Mouse (Mus musculus) embryonic facial prominence, embryonic 10.5 days (tissue): Measurements from ENCODE around the gene Sgce. TPM values are rescaled to one million over a fixed set of nuclear protein-coding genes. Genes with fewer than 3 reads are reported as not detected.

Source experiments
- DNase-seq: peaks from one replicate; pipeline ENCODE4 v3.0.0-alpha.2; 2017; ENCODE audit warnings: low spot score
- H3K27ac ChIP-seq: fragments of 300-500 bp; sonication (generic); replicated peaks from 2 replicates; pipeline ENCODE4 v1.5.1; 2016; ENCODE audit warnings: mild to moderate bottlenecking
- H3K27me3 ChIP-seq: fragments of 300-500 bp; sonication (generic); replicated peaks from 2 replicates; pipeline ENCODE4 v1.6.1; 2016; ENCODE audit warnings: low read depth, mild to moderate bottlenecking; ENCODE audit not compliant: poor library complexity, severe bottlenecking
- H3K36me3 ChIP-seq: fragments of 300-500 bp; sonication (generic); replicated peaks from 2 replicates; pipeline ENCODE4 v1.6.1; 2016; ENCODE audit warnings: mild to moderate bottlenecking, moderate library complexity
- H3K4me1 ChIP-seq: fragments of 300-500 bp; sonication (generic); 2 replicates; pipeline ENCODE4 v1.6.1; 2016
- H3K4me3 ChIP-seq: fragments of 300-500 bp; sonication (generic); 2 replicates; pipeline ENCODE4 v1.5.1; 2016; ENCODE audit warnings: mild to moderate bottlenecking, moderate library complexity
- H3K9me3 ChIP-seq: fragments of 300-500 bp; sonication (generic); 2 replicates; pipeline ENCODE4 v1.6.1; 2016; ENCODE audit warnings: mild to moderate bottlenecking
- WGBS: fragments of 180-500 bp; shearing (Covaris S2); methylation state at CpG from one replicate; pipeline ENCODE4 v1.1.7; 2016; 5-methylcytosine and 5-hydroxymethylcytosine counted together
- polyA plus RNA-seq: library from polyadenylated mRNA; unstranded; fragments of >200 nt; fragmentation: Nextera tagmentation; extraction: Ambion mirVana; gene quantifications from 2 replicates; pipeline ENCODE4 v1.2.1, GENCODE M21; 2016

Sgce gene
- polyA plus RNA-seq, 1 experiment from 2014 or later = 45.1 TPM

DNA sequence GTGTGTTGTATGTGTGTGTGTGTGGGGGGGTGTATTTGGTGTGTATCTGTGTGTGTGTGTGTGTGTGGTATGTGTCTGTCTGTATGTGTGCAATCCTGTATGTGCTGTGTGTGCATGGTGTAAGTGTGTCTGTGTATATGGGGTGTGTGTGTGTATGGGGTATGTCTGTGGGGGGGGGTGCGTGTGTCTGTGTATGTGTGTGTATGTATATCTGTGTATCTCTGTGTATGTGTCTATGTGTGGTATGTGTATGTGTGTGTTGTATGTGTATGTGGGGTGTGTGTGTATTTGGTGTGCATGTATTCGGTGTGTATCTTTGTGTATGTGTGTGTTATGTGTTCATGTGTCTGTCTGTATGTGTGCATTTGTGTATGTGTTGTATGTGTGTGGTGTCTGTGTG lies 30.8 kb downstream of the Sgce start:
- DNase-seq = no peak
- H3K36me3 ChIP-seq = peaks cover 7% of the 10 kb centered on the region; the same call in 1 of the 2 replicates
- H3K4me1 ChIP-seq = no peaks in the 10 kb centered on the region
- H3K27me3 ChIP-seq = no peaks in the 10 kb centered on the region
- H3K4me3 ChIP-seq = no peak overlapping the region
- WGBS = 94% methylated on average over 2 of the region's 2 CpGs
- no peak overlapping the region for H3K27ac ChIP-seq
- H3K9me3 ChIP-seq = no peaks in the 10 kb centered on the region

- DNase-seq = no peak
- WGBS = 91% methylated on average over 1 of the region's 1 CpGs
- no peaks in the 10 kb centered on the region for H3K9me3 ChIP-seq
Observed at GRCm38 (mm10) chr6:4708971-4709370, 38.0 kb downstream of the Sgce start.

DNA sequence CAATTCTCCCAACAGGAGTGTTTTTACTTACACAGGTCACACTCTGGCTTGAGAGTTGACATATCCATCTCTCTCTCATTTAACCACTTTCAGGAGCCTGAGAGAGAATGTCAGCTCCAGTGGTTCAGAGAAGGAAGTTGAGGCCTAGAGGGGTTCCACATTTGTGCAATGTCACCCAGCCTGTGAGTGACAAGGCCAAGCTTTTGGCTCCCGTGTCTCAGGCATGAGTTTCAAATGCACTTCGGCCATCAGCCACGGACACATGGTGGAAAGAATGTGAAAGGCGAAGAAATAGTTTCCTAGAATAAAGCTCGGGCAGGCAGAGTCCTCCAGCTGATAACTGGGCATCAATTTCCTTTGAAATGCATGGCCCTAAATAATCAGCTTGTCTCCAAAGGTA lies 40.6 kb downstream of the Sgce start:
- WGBS = 90% methylated on average over 5 of the region's 5 CpGs
- no peaks in the 10 kb centered on the region for H3K9me3 ChIP-seq

More at GRCm38 (mm10) chr6:4708971-4709370, 38.0 kb downstream of the Sgce start:
- H3K36me3 ChIP-seq = peaks cover 29% of the 10 kb centered on the region
- no peaks in the 10 kb centered on the region for H3K27me3 ChIP-seq
- no peak overlapping the region for H3K27ac ChIP-seq
- H3K4me3 ChIP-seq = no peak overlapping the region
- H3K4me1 ChIP-seq = no peaks in the 10 kb centered on the region

DNA sequence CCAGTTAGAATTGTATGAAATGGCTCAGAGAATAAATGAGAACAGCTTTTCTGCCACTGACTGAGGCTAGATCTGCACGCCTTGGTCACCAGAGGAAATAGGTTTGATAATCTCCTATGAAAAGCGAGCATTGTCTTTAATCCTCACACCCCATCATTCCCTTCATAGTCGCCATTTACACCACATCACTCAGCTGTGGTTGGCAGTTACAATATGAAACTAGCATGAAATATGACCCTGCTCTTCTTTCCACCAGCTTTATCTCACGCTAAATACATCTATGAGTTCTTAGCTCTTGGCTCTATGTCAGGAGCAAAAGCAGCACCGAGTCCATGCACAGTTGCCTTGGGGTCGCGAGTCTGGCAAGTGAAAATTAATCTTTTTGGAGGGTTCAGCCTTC lies 43.1 kb downstream of the Sgce start:
- DNase-seq = no peak
- Histone ChIP-seq H3K27me3 (no peaks in the 10 kb centered on the region), H3K27ac (no peak overlapping the region), H3K36me3 (peaks cover 28% of the 10 kb centered on the region), H3K4me3 (no peak overlapping the region), H3K9me3 (no peaks in the 10 kb centered on the region), H3K4me1 (no peaks in the 10 kb centered on the region)
- 87% methylated on average over 7 of the region's 7 CpGs for WGBS

More for the DNA sequence above, 40.6 kb downstream of the Sgce start:
- no peaks in the 10 kb centered on the region for H3K27me3 ChIP-seq
- peaks cover 37% of the 10 kb centered on the region for H3K36me3 ChIP-seq
- DNase-seq = no peak
- H3K4me3 ChIP-seq = no peak overlapping the region
- no peak overlapping the region for H3K27ac ChIP-seq
- H3K4me1 ChIP-seq = no peaks in the 10 kb centered on the region

GRCm38 (mm10) chr6:4701641-4702040 lies 45.4 kb downstream of the Sgce start:
- Histone ChIP-seq H3K27ac (no peak overlapping the region), H3K4me3 (no peak overlapping the region), H3K36me3 (peaks cover 14% of the 10 kb centered on the region), H3K9me3 (no peaks in the 10 kb centered on the region), H3K4me1 (no peaks in the 10 kb centered on the region), H3K27me3 (no peaks in the 10 kb centered on the region)
- DNase-seq = no peak
- 91% methylated on average over 8 of the region's 8 CpGs for WGBS

DNA sequence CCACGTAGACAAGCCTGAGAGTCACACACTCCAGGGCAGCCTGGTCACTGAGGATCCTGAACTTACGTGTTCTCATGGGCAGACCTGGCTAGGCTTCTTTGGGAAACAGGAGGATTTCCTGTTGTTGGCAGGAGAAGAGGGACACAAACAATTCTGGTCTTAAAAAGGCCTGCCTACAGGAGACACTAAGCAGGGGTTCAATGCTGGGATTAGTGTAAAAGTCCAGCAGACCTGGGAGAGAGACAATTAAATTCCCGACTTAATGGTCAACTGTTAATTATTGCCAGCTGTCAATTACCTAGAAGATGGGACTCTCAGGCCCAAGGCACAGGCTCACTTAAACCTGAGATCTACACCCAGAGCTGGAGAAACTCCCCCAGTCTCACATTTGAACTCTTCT lies 51.2 kb downstream of the Sgce start:
- WGBS = 45% methylated on average over 3 of the region's 3 CpGs
- no peak overlapping the region for H3K27ac ChIP-seq
- no peaks in the 10 kb centered on the region for H3K27me3 ChIP-seq
- no peak overlapping the region for H3K4me3 ChIP-seq
- DNase-seq = no peak
- peaks cover 3% of the 10 kb centered on the region; the same call in 1 of the 2 replicates for H3K36me3 ChIP-seq
- H3K4me1 ChIP-seq = peaks cover 19% of the 10 kb centered on the region
- no peaks in the 10 kb centered on the region for H3K9me3 ChIP-seq

GRCm38 (mm10) chr6:4694672-4695231 lies 52.3 kb downstream of the Sgce start:
- WGBS = 63% methylated on average over 8 of the region's 8 CpGs
- H3K27me3 ChIP-seq = no peaks in the 10 kb centered on the region
- H3K4me3 ChIP-seq = no peak overlapping the region
- H3K27ac ChIP-seq = no peak overlapping the region
- peaks cover 10% of the 10 kb centered on the region; the same call in 1 of the 2 replicates for H3K36me3 ChIP-seq
- no peaks in the 10 kb centered on the region for H3K9me3 ChIP-seq
- no peak for DNase-seq
- peaks cover 19% of the 10 kb centered on the region for H3K4me1 ChIP-seq

GRCm38 (mm10) chr6:4693544-4693943 lies 53.5 kb downstream of the Sgce start:
- peak overlapping the region; percentile 36; the same call in 1 of the 2 replicates for H3K27ac ChIP-seq
- H3K27me3 ChIP-seq = no peaks in the 10 kb centered on the region
- peaks cover 13% of the 10 kb centered on the region for H3K36me3 ChIP-seq
- H3K4me1 ChIP-seq = peaks cover 19% of the 10 kb centered on the region
- H3K4me3 ChIP-seq = no peak overlapping the region
- WGBS = 41% methylated on average over 10 of the region's 10 CpGs
- DNase-seq = peak; percentile 42
- no peaks in the 10 kb centered on the region for H3K9me3 ChIP-seq

DNA sequence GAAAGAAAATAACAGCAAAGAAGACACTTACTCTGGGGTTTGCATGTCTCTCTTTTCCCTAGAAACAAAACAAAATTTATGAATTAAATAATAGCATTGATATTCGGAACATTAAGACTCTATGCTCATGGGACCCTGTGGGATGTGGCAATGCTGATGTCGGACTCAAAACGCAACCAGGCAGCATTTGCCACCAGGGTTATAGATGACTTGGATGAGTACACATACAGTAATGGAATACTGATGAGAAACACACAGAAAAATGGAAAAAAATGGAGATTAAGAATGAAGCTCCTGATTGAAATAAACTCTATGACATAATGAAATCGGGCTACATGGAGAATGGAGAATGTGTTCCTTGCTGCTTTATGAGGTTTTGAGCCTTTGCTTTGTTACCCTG lies 56.6 kb downstream of the Sgce start:
- WGBS = 93% methylated on average over 4 of the region's 4 CpGs
- peaks cover 13% of the 10 kb centered on the region for H3K36me3 ChIP-seq
- no peak for DNase-seq
- no peak overlapping the region for H3K4me3 ChIP-seq
- H3K27me3 ChIP-seq = no peaks in the 10 kb centered on the region
- H3K27ac ChIP-seq = no peak overlapping the region
- no peaks in the 10 kb centered on the region for H3K9me3 ChIP-seq
- H3K4me1 ChIP-seq = peaks cover 16% of the 10 kb centered on the region

DNA sequence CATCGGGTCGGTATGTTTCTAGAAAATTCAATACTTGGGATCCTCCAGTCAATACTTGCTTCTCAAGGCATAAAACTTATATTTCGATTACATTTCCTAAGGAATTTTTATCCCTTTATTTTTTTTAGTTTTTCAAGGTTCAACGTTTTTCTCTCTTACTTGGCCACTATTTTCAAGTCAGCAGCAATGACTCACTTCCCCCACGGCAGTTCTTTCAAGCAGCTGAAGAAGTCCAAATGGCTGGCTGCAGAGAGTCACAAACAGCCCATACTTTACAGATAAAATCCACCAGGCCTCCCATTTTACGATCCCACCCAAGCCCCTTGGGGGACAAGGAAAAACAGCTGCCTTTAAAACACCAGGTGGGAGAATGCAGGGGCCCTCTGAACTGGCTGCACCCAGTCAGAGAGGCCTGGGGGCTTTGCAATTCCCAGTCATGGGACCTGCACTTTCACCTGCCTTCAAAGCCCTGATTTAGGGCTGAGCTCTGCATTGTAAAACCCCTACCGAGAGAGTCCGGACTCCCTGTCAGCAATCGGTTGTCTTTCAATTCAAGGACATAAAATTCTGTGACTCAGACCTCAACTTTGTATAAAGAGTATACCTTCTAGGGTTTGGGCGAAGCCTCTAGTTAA lies 62.2 kb downstream of the Sgce start:
- no peaks in the 10 kb centered on the region for H3K27me3 ChIP-seq
- peaks cover 20% of the 10 kb centered on the region for H3K36me3 ChIP-seq
- 67% methylated on average over 10 of the region's 10 CpGs for WGBS
- H3K27ac ChIP-seq = no peak overlapping the region
- H3K4me1 ChIP-seq = no peaks in the 10 kb centered on the region
- H3K9me3 ChIP-seq = no peaks in the 10 kb centered on the region
- no peak for DNase-seq
- H3K4me3 ChIP-seq = no peak overlapping the region

- Histone ChIP-seq H3K27ac (no peak overlapping the region), H3K4me3 (no peak overlapping the region), H3K4me1 (peaks cover 10% of the 10 kb centered on the region; the same call in 1 of the 2 replicates), H3K27me3 (no peaks in the 10 kb centered on the region), H3K9me3 (no peaks in the 10 kb centered on the region), H3K36me3 (peaks cover 20% of the 10 kb centered on the region; the same call in 1 of the 2 replicates)
- WGBS = 88% methylated on average over 4 of the region's 4 CpGs
- no peak for DNase-seq
Observed at GRCm38 (mm10) chr6:4680576-4680975, 66.4 kb downstream of the Sgce start.

GRCm38 (mm10) chr6:4679981-4680380 lies 67.0 kb downstream of the Sgce start:
- no peaks in the 10 kb centered on the region for H3K9me3 ChIP-seq
- peaks cover 10% of the 10 kb centered on the region; the same call in 1 of the 2 replicates for H3K4me1 ChIP-seq
- H3K4me3 ChIP-seq = no peak overlapping the region
- no peak overlapping the region for H3K27ac ChIP-seq
- peaks cover 18% of the 10 kb centered on the region; the same call in 1 of the 2 replicates for H3K36me3 ChIP-seq
- DNase-seq = no peak
- 87% methylated on average over 1 of the region's 1 CpGs for WGBS
- no peaks in the 10 kb centered on the region for H3K27me3 ChIP-seq

DNA sequence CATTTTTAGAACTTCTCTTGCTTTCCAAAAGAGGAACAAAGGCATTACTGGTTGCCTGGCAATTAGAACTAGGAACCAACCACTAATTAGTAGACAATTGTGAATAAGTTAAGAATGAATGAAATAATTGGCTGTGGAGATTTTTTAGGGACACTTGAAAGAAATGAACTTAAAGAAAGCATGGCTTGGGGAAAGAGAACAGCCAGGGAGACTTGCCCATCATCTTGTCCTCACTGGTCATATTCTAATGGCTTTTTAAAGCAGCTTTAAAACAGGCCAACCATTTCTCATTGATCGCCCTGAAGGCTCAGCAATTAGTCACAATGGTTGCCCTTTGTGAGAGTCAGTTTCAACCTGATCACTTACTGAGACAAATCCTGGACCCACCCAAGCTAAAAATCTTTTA lies 69.6 kb downstream of the Sgce start:
- 34% methylated on average over 1 of the region's 1 CpGs for WGBS
- no peak overlapping the region for H3K4me3 ChIP-seq
- no peak for DNase-seq
- H3K27me3 ChIP-seq = no peaks in the 10 kb centered on the region
- peaks cover 19% of the 10 kb centered on the region; the same call in 1 of the 2 replicates for H3K36me3 ChIP-seq
- H3K9me3 ChIP-seq = no peaks in the 10 kb centered on the region
- no peak overlapping the region for H3K27ac ChIP-seq
- H3K4me1 ChIP-seq = peaks cover 10% of the 10 kb centered on the region; the same call in 1 of the 2 replicates
